Mouse (Mus musculus) frontal cortex, postnatal 25 days (tissue): ENCODE measurements around the gene Tnfsf13.
"Not testable (repeated sequence)": the region's sequence is repeated elsewhere in the genome, so short reads cannot be mapped to it uniquely, and the experiment has no call there.

Source experiments
- DNase-seq, 2 experiments: peaks; one replicate each; pipeline ENCODE4 v3.0.0; 2022; ENCODE audit warnings: low spot score in 2 of 2

The Tnfsf13 gene

GRCm38 (mm10) chr11:69685526-69686148 lies at the start of gene Tnfsf13:
TSS of gene Tnfsf13 (minus strand) at chr11:69685784.
- DNase-seq, result no peak

GRCm38 (mm10) chr11:69731408-69731807 lies 45.8 kb upstream of the Tnfsf13 start:
- not testable (repeated sequence) for DNase-seq

GRCm38 (mm10) chr11:69729063-69729462 lies 43.5 kb upstream of the Tnfsf13 start:
- DNase-seq, result no peak

- DNase-seq, result no peak
Measured at GRCm38 (mm10) chr11:69725951-69726350, 40.4 kb upstream of the Tnfsf13 start.

- DNase-seq, result no peak
Measured at GRCm38 (mm10) chr11:69723074-69723473, 37.5 kb upstream of the Tnfsf13 start.

- no peak for DNase-seq
Measured at GRCm38 (mm10) chr11:69720852-69721251, 35.3 kb upstream of the Tnfsf13 start.

- DNase-seq, result no peak
Measured at GRCm38 (mm10) chr11:69719423-69719822, 33.8 kb upstream of the Tnfsf13 start.

GRCm38 (mm10) chr11:69718661-69719060 lies 33.1 kb upstream of the Tnfsf13 start:
- DNase-seq, result no peak

- DNase-seq, result no peak
Measured at GRCm38 (mm10) chr11:69716953-69717352, 31.4 kb upstream of the Tnfsf13 start.

- DNase-seq, result no peak
Measured at GRCm38 (mm10) chr11:69715929-69716328, 30.3 kb upstream of the Tnfsf13 start.

- DNase-seq, result no peak
Measured at GRCm38 (mm10) chr11:69715482-69715881, 29.9 kb upstream of the Tnfsf13 start.

- no peak for DNase-seq
Measured at GRCm38 (mm10) chr11:69714636-69715329, 29.2 kb upstream of the Tnfsf13 start.

- no peak for DNase-seq
Measured at GRCm38 (mm10) chr11:69712954-69713672, 27.5 kb upstream of the Tnfsf13 start.

GRCm38 (mm10) chr11:69711082-69711481 lies 25.5 kb upstream of the Tnfsf13 start:
- no peak for DNase-seq

- DNase-seq, result no peak
Measured at GRCm38 (mm10) chr11:69710470-69710869, 24.9 kb upstream of the Tnfsf13 start.

- DNase-seq, result no peak
Measured at GRCm38 (mm10) chr11:69709554-69710446, 24.2 kb upstream of the Tnfsf13 start.

- DNase-seq, result no peak
Measured at GRCm38 (mm10) chr11:69708614-69709265, 23.2 kb upstream of the Tnfsf13 start.

- no peak for DNase-seq
Measured at GRCm38 (mm10) chr11:69707873-69708381, 22.3 kb upstream of the Tnfsf13 start.

GRCm38 (mm10) chr11:69707480-69707847 lies 21.9 kb upstream of the Tnfsf13 start:
- no peak for DNase-seq

GRCm38 (mm10) chr11:69706775-69707479 lies 21.3 kb upstream of the Tnfsf13 start:
- DNase-seq, result no peak
